Mouse (Mus musculus): Measurements from ENCODE around the gene Nkiras1. TPM values are rescaled to one million over a fixed set of nuclear protein-coding genes. Genes with fewer than 3 reads are reported as not detected.

Gene Nkiras1
- polyA plus RNA-seq, 2 experiments = 7.0 to 8.9 TPM

DNA sequence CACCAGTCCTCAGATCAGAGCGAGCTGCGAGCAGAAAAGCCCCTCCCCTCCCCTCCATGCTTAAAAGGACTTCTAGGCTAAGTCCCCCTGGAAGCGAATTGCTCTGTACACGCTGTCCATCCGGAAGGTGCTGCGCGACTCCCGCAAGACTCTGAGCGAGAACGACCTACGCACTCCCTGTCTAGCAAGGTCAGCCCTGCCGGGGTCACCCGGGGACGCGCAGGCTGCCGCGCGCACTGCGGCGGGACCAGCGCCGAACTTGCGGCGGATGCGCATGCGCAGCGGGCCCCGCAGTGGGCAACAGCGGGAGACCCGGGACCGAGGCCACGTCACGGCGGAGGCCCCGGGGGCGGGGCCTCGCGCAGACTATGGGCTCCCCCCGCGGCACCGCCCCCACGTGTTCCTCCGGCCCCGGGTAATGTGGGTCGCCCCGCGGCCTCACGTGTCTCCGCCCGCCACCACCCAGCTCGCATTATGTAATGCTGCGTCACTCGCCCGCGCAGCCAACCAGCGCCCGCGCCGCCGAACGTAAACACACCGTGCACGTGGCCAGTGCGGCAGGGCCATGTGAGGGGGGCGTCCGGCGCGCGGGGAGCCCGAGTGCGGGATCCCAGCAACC is 32.7 kb upstream of the Nkiras1 start:
- DNase-seq (ENCODE audit: low read depth in 3 of 3, low spot score in 3 of 3) (peak; percentile 77 to 85 (median 85)), ATAC-seq (ENCODE audit: insufficient read depth) (peak; percentile 87)
- Histone ChIP-seq H3K4me1 (replicated peaks; ENCODE audit: control insufficient read depth in 2 of 2, insufficient read depth in 2 of 2, low read length in 1 of 2) (peaks cover 0 to 10% of the 10 kb centered on the region in 2 experiments; a peak in 3 of 4 replicates), H3K4me2 (ENCODE audit: low read depth) (peak overlapping the region; percentile 88), H3K36me3 (replicated peaks; ENCODE audit: control insufficient read depth, insufficient read depth, low read depth) (no peaks in the 10 kb centered on the region), H3K4me3 (ENCODE audit: insufficient read depth in 1 of 2, low read depth in 2 of 2, low read length in 2 of 2) (peak overlapping the region; percentile 71 to 77), H3K9ac (replicated peaks) (peak overlapping the region; percentile 56), H3K9me3 (ENCODE audit: control insufficient read depth, low read length) (no peaks in the 10 kb centered on the region), H3K27me3 (ENCODE audit: control insufficient read depth, insufficient read depth, low read length) (no peaks in the 10 kb centered on the region), H3K27ac (no peak overlapping the region)
- no peak for TF ChIP-seq EP300 (IDR thresholded peaks at IDR 0.05; ENCODE audit: low read depth)
- WGBS (ENCODE audit: insufficient replicate concordance) = under 1% methylated on average over 61 of the region's 71 CpGs

DNA sequence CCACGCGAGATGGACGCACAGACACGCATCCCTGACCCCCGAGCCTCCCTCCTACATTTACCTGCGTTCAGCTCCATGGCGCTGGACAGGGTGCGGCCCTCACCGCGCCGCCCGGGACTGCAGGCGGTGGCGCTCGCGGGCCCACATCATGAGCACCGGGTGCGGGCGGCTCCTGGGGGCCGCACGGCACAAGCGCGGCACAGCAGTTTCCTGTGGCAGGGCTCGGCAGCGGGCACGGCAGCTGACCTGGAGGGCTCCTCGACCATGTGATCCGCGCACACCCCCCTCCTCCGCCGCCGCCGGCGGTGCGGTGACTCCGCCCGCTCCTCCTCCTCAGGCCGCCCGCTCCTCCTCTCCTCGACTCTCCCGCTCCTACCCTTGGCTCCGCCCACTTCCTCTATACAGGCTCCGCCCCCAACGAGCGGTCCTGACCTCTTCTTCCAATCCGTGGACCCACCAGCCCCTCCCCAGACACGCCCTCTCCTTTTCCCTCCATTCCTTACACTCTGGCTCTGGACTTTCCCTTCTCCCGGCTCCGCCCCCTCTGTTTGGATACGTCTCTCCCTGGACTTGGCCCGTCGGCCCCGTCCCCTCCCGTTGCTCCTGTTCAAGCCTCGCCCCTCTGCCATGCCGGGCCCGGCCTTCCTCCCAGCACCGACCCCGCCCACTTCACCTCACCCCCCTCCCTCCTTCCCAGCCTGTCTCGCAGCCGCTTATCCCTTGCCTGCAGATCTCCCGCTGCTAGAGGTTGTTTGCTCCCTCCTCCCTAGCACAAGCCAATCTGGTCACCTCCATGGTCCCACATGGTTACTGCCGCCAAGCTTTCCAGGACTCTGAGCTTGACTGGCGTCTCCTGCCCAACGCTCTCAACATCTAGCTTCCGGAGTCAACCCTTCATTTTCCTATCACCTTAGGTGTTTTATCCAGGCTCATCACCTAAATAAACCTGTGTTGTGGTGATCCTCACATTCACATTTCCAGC is 31.9 kb upstream of the Nkiras1 start, which contains the start of gene Nr1d2:
Nr1d2 (minus strand) TSS at position 378 of the 982 bp plus-strand sequence.
- peak within 1 kb of the TSS; percentile 88 for H3K4me2 ChIP-seq (ENCODE audit: low read depth)
- TF ChIP-seq EP300 (IDR thresholded peaks at IDR 0.05; ENCODE audit: low read depth) (no peak), CTCF (IDR thresholded peaks at IDR 0.05; ENCODE audit: low read depth) (no peak; the same call in 1 of the 2 replicates)
- H3K4me3 ChIP-seq (ENCODE audit: insufficient read depth in 1 of 2, low read depth in 2 of 2, low read length in 2 of 2) = peak within 1 kb of the TSS; percentile 71 to 77
- under 1% methylated on average over 64 of the region's 66 CpGs for WGBS (ENCODE audit: insufficient replicate concordance)
- H3K27me3 ChIP-seq (ENCODE audit: control insufficient read depth, insufficient read depth, low read length) = no peaks in the 10 kb centered on the region
- peak; percentile 83 to 88 (median 85) for DNase-seq (ENCODE audit: low read depth in 3 of 3, low spot score in 3 of 3)
- H3K9ac ChIP-seq (replicated peaks) = peak within 1 kb of the TSS; percentile 56
- no peaks in the 10 kb centered on the region for H3K9me3 ChIP-seq (ENCODE audit: control insufficient read depth, low read length)
- ATAC-seq (ENCODE audit: insufficient read depth) = peak; percentile 83
- peaks cover 0 to 8% of the 10 kb centered on the region in 2 experiments; a peak in 3 of 4 replicates for H3K4me1 ChIP-seq (replicated peaks; ENCODE audit: control insufficient read depth in 2 of 2, insufficient read depth in 2 of 2, low read length in 1 of 2)
- no peaks in the 10 kb centered on the region for H3K36me3 ChIP-seq (replicated peaks; ENCODE audit: control insufficient read depth, insufficient read depth, low read depth)
- no peak within 1 kb of the TSS for H3K27ac ChIP-seq

DNA sequence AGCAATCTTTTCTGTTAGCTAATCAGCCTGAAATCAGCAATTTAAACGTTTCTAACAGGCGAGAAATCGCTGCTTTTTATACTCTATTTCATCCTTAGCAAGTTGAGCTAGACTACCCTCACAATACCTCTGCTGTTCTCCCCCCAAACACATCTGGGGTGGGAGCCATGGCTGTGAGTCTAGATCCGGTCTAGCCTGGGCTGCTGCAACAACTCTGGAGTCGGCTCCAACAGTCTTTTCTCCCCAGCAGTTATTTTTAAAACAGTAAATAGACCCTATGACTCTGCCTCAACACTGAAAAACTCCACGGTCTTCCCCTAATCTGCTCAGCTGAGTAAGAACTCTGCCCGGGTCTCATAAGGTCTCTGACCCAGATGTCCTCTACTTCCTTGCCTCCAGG is 30.8 kb upstream of the Nkiras1 start:
- Histone ChIP-seq H3K9ac (replicated peaks) (no peak overlapping the region), H3K36me3 (replicated peaks; ENCODE audit: control insufficient read depth, insufficient read depth, low read depth) (no peaks in the 10 kb centered on the region), H3K4me3 (ENCODE audit: insufficient read depth in 1 of 2, low read depth in 2 of 2, low read length in 2 of 2) (no peak overlapping the region), H3K4me2 (ENCODE audit: low read depth) (no peak overlapping the region), H3K4me1 (replicated peaks; ENCODE audit: control insufficient read depth in 2 of 2, insufficient read depth in 2 of 2, low read length in 1 of 2) (peaks cover 0 to 5% of the 10 kb centered on the region in 2 experiments; a peak in 2 of 4 replicates), H3K27ac (no peak overlapping the region), H3K9me3 (ENCODE audit: control insufficient read depth, low read length) (no peaks in the 10 kb centered on the region), H3K27me3 (ENCODE audit: control insufficient read depth, insufficient read depth, low read length) (no peaks in the 10 kb centered on the region)
- DNase-seq (ENCODE audit: low read depth in 3 of 3, low spot score in 3 of 3) = no peak
- no peak for ATAC-seq (ENCODE audit: insufficient read depth)
- TF ChIP-seq CTCF (IDR thresholded peaks at IDR 0.05; ENCODE audit: low read depth) = no peak
- TF ChIP-seq EP300 (IDR thresholded peaks at IDR 0.05; ENCODE audit: low read depth) = no peak
- 59% methylated on average over 7 of the region's 7 CpGs for whole genome bisulfite sequencing (ENCODE audit: insufficient replicate concordance)

DNA sequence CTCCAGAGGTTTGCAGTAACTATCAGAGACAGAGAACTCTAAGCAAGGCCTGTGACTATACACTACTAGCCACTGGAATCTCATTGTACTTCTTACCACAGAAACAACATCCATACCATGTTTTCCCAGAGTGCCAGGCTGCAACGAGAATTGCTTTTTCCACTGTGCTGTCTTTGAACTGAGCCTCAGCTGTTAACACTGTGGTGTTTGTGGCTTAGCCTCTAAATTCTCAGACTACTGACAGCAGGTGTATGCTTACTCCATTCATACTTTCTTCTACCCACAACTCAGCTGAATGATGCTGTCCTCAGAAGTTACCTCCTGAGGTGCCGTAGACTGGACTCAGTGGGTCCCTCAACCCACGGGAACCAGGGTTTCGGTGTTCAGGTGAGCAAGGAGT is 29.1 kb upstream of the Nkiras1 start:
- no peaks in the 10 kb centered on the region for H3K27me3 ChIP-seq (ENCODE audit: control insufficient read depth, insufficient read depth, low read length)
- H3K4me1 ChIP-seq (replicated peaks; ENCODE audit: control insufficient read depth in 2 of 2, insufficient read depth in 2 of 2, low read length in 1 of 2) = peaks cover 0 to 5% of the 10 kb centered on the region in 2 experiments; a peak in 2 of 4 replicates
- ATAC-seq (ENCODE audit: insufficient read depth) = no peak
- H3K36me3 ChIP-seq (replicated peaks; ENCODE audit: control insufficient read depth, insufficient read depth, low read depth) = no peaks in the 10 kb centered on the region
- no peak overlapping the region for H3K4me3 ChIP-seq (ENCODE audit: insufficient read depth in 1 of 2, low read depth in 2 of 2, low read length in 2 of 2)
- no peaks in the 10 kb centered on the region for H3K9me3 ChIP-seq (ENCODE audit: control insufficient read depth, low read length)
- TF ChIP-seq EP300 (IDR thresholded peaks at IDR 0.05; ENCODE audit: low read depth) (no peak), CTCF (IDR thresholded peaks at IDR 0.05; ENCODE audit: low read depth) (no peak)
- no peak overlapping the region for H3K9ac ChIP-seq (replicated peaks)
- H3K4me2 ChIP-seq (ENCODE audit: low read depth) = no peak overlapping the region
- DNase-seq (ENCODE audit: low read depth in 3 of 3, low spot score in 3 of 3) = no peak
- 66% methylated on average over 4 of the region's 4 CpGs for WGBS (ENCODE audit: insufficient replicate concordance)
- H3K27ac ChIP-seq = no peak overlapping the region
